ENCODE assay signal across 28 mouse cellular contexts in the genomic region with DNA sequence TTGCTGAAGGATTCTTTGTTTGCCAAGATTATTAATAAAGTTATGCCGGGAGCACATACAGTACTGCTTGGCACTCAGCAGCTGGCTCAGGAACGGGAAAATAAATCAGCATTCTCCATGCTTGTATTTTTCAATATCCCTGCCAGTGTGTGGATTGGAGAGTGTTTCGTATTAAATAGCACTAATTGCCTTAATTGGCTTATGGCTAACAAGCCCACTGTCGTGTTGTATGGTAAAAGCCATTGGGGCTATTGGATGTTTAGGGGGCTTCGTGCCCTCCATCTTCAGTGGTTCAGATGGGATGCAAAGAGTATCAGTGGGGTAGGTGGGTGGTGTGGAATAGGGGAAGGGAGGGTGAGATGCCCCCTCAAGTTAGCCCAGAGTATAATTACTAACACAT.
DNase-seq lines count a peak whose midpoint lies in the region; ATAC-seq and TF ChIP-seq lines count a peak whose summit lies in the region.
"Had no signal": no experiment of that assay in that cellular context is flagged by ENCODE, and none has a peak within 500 bp of the region (broad histone marks: within the 10 kb centered on the region; RNA-seq: fewer than 3 reads in every experiment).

No protein-coding gene starts in this region.

- H3K4me2 ChIP-seq in forebrain, embryonic 11.5 days (ENCODE audit: low read depth, low read length, severe bottlenecking): no peak overlapping the region
- no peak overlapping the region for H3K4me2 ChIP-seq in midbrain, embryonic 13.5 days (replicated peaks)
- no peak overlapping the region for H3K4me2 ChIP-seq in forebrain, embryonic 14.5 days (ENCODE audit: low read length)
- no peak overlapping the region for H3K4me2 ChIP-seq in midbrain, embryonic 16.5 days (ENCODE audit: low read length)
- H3K4me2 ChIP-seq: embryonic facial prominence, embryonic 15.5 days; heart, embryonic 13.5 days; hindbrain, embryonic 12.5 days; limb, embryonic 12.5 days; liver, embryonic 12.5 days had no signal

- H3K9ac ChIP-seq in forebrain, embryonic 11.5 days (ENCODE audit: low read length): no peak overlapping the region
- no peak overlapping the region for H3K9ac ChIP-seq in midbrain, embryonic 13.5 days (replicated peaks)
- no peak overlapping the region for H3K9ac ChIP-seq in forebrain, embryonic 14.5 days (ENCODE audit: low read length)
- no peak overlapping the region for H3K9ac ChIP-seq in midbrain, embryonic 16.5 days (ENCODE audit: low read depth, low read length)
- H3K9ac ChIP-seq: embryonic facial prominence, embryonic 15.5 days; heart, embryonic 13.5 days; hindbrain, embryonic 12.5 days; limb, embryonic 12.5 days; liver, embryonic 12.5 days had no signal

- no peak overlapping the region for H3K4me3 ChIP-seq in forebrain, embryonic 11.5 days (ENCODE audit: low read depth, low read length)
- H3K4me3 ChIP-seq in forebrain, embryonic 10.5 days: no peak overlapping the region
- no peak overlapping the region for H3K4me3 ChIP-seq in midbrain, embryonic 13.5 days (replicated peaks)
- H3K4me3 ChIP-seq in midbrain, embryonic 10.5 days: no peak overlapping the region
- no peak overlapping the region for H3K4me3 ChIP-seq in forebrain, embryonic 14.5 days (ENCODE audit: low read depth, low read length)
- no peak overlapping the region for H3K4me3 ChIP-seq in midbrain, embryonic 16.5 days (ENCODE audit: low read depth, low read length)
- no peak overlapping the region for H3K4me3 ChIP-seq in lung, adult 2 months (replicated peaks; ENCODE audit: extremely low read depth, low read depth, low read length)
- H3K4me3 ChIP-seq: embryonic facial prominence, embryonic 15.5 days; heart, embryonic 13.5 days; hindbrain, embryonic 12.5 days; layer of hippocampus, adult 2 months; limb, embryonic 12.5 days; liver, embryonic 12.5 days had no signal

- ATAC-seq in forebrain, embryonic 11.5 days (replicated peaks; ENCODE audit: low FRiP score): peak; percentile 71
- ATAC-seq in midbrain, embryonic 13.5 days: peak; percentile 56
- peak; percentile 87 for ATAC-seq in forebrain, embryonic 14.5 days
- 0 out of 2 replicates have a peak, but pooled peaks have one; percentile 51 for ATAC-seq in midbrain, embryonic 16.5 days
- ATAC-seq: intestine, embryonic 16.5 days; liver, embryonic 12.5 days had no signal

- no peak for TF ChIP-seq CTCF in lung, adult 2 months (IDR thresholded peaks at IDR 0.05; ENCODE audit: insufficient read depth, low read length)

- 0 out of 2 replicates have a peak, but pooled peaks cover 3% of the 10 kb centered on the region for H3K4me1 ChIP-seq in forebrain, embryonic 11.5 days (replicated peaks; ENCODE audit: control insufficient read depth, insufficient read depth, low read length)
- peaks cover 25% of the 10 kb centered on the region for H3K4me1 ChIP-seq in forebrain, embryonic 10.5 days
- H3K4me1 ChIP-seq in midbrain, embryonic 13.5 days (replicated peaks): peaks cover 12% of the 10 kb centered on the region
- peaks cover 9% of the 10 kb centered on the region for H3K4me1 ChIP-seq in midbrain, embryonic 10.5 days
- H3K4me1 ChIP-seq in forebrain, embryonic 14.5 days (ENCODE audit: control insufficient read depth, insufficient read depth, low read length): peaks cover 10% of the 10 kb centered on the region; the same call in 1 of the 2 replicates
- H3K4me1 ChIP-seq in midbrain, embryonic 16.5 days (ENCODE audit: control insufficient read depth, insufficient read depth, low read length): peaks cover 2% of the 10 kb centered on the region
- H3K4me1 ChIP-seq in lung, adult 2 months (ENCODE audit: control insufficient read depth, insufficient read depth, low read length): no peaks in the 10 kb centered on the region
- H3K4me1 ChIP-seq: liver, embryonic 12.5 days had no signal

- WGBS in forebrain, embryonic 11.5 days: 52% methylated on average over 5 of the region's 5 CpGs
- 68% methylated on average over 5 of the region's 5 CpGs for WGBS in forebrain, embryonic 10.5 days
- 62% methylated on average over 5 of the region's 5 CpGs for WGBS in midbrain, embryonic 13.5 days
- WGBS in midbrain, embryonic 10.5 days: 85% methylated on average over 5 of the region's 5 CpGs
- 9% methylated on average over 5 of the region's 5 CpGs for WGBS in forebrain, embryonic 14.5 days
- WGBS in midbrain, embryonic 16.5 days: 51% methylated on average over 5 of the region's 5 CpGs
- WGBS in lung, adult 2 months: 71% methylated on average over 5 of the region's 5 CpGs

- H3K27me3 ChIP-seq in forebrain, embryonic 11.5 days (ENCODE audit: control insufficient read depth, insufficient read depth, low read length): no peaks in the 10 kb centered on the region
- H3K27me3 ChIP-seq in forebrain, embryonic 10.5 days (ENCODE audit: poor library complexity, severe bottlenecking): 0 out of 2 replicates have a peak, but pooled peaks cover 3% of the 10 kb centered on the region
- H3K27me3 ChIP-seq in midbrain, embryonic 13.5 days: no peaks in the 10 kb centered on the region
- no peaks in the 10 kb centered on the region for H3K27me3 ChIP-seq in midbrain, embryonic 10.5 days (ENCODE audit: low read depth, poor library complexity, severe bottlenecking)
- no peaks in the 10 kb centered on the region for H3K27me3 ChIP-seq in forebrain, embryonic 14.5 days (replicated peaks; ENCODE audit: control insufficient read depth, insufficient read depth, low read length)
- H3K27me3 ChIP-seq in midbrain, embryonic 16.5 days (ENCODE audit: control insufficient read depth, insufficient read depth, low read depth, low read length): no peaks in the 10 kb centered on the region
- H3K27me3 ChIP-seq: embryonic facial prominence, embryonic 15.5 days; heart, embryonic 13.5 days; hindbrain, embryonic 12.5 days; limb, embryonic 12.5 days; liver, embryonic 12.5 days had no signal

- H3K9me3 ChIP-seq in forebrain, embryonic 11.5 days (ENCODE audit: control insufficient read depth, low read length): no peaks in the 10 kb centered on the region
- H3K9me3 ChIP-seq in forebrain, embryonic 10.5 days: no peaks in the 10 kb centered on the region
- no peaks in the 10 kb centered on the region for H3K9me3 ChIP-seq in midbrain, embryonic 13.5 days
- no peaks in the 10 kb centered on the region for H3K9me3 ChIP-seq in midbrain, embryonic 10.5 days (replicated peaks)
- no peaks in the 10 kb centered on the region for H3K9me3 ChIP-seq in forebrain, embryonic 14.5 days (replicated peaks; ENCODE audit: control insufficient read depth, low read length)
- no peaks in the 10 kb centered on the region for H3K9me3 ChIP-seq in midbrain, embryonic 16.5 days (replicated peaks; ENCODE audit: control insufficient read depth, low read length, poor library complexity, severe bottlenecking)
- H3K9me3 ChIP-seq: embryonic facial prominence, embryonic 15.5 days; heart, embryonic 13.5 days; hindbrain, embryonic 12.5 days; limb, embryonic 12.5 days; liver, embryonic 12.5 days had no signal

- no peaks in the 10 kb centered on the region for H3K36me3 ChIP-seq in forebrain, embryonic 11.5 days (ENCODE audit: control insufficient read depth, insufficient read depth, low read length)
- no peaks in the 10 kb centered on the region for H3K36me3 ChIP-seq in forebrain, embryonic 10.5 days (replicated peaks)
- H3K36me3 ChIP-seq in midbrain, embryonic 13.5 days: no peaks in the 10 kb centered on the region
- no peaks in the 10 kb centered on the region for H3K36me3 ChIP-seq in midbrain, embryonic 10.5 days
- no peaks in the 10 kb centered on the region for H3K36me3 ChIP-seq in forebrain, embryonic 14.5 days (ENCODE audit: control insufficient read depth, insufficient read depth, low read length)
- H3K36me3 ChIP-seq in midbrain, embryonic 16.5 days (ENCODE audit: control insufficient read depth, insufficient read depth, low read length): no peaks in the 10 kb centered on the region
- H3K36me3 ChIP-seq: embryonic facial prominence, embryonic 15.5 days; heart, embryonic 13.5 days; hindbrain, embryonic 12.5 days; limb, embryonic 12.5 days; liver, embryonic 12.5 days had no signal

- no peak overlapping the region for H3K27ac ChIP-seq in forebrain, embryonic 11.5 days (ENCODE audit: low read depth, low read length)
- H3K27ac ChIP-seq in forebrain, embryonic 10.5 days: no peak overlapping the region
- H3K27ac ChIP-seq in midbrain, embryonic 13.5 days: no peak overlapping the region
- H3K27ac ChIP-seq in midbrain, embryonic 10.5 days (replicated peaks): no peak overlapping the region
- no peak overlapping the region for H3K27ac ChIP-seq in forebrain, embryonic 14.5 days (ENCODE audit: low read depth, low read length)
- no peak overlapping the region for H3K27ac ChIP-seq in midbrain, embryonic 16.5 days (ENCODE audit: low read length)
- H3K27ac ChIP-seq: embryonic facial prominence, embryonic 15.5 days; heart, embryonic 13.5 days; hindbrain, embryonic 12.5 days; layer of hippocampus, adult 2 months; limb, embryonic 12.5 days; liver, embryonic 12.5 days had no signal

- DNase-seq in forebrain, embryonic 11.5 days (ENCODE audit: low spot score): no peak
- DNase-seq in forebrain, embryonic 10.5 days (ENCODE audit: extremely low spot score, low spot score): no peak
- DNase-seq in midbrain, embryonic 10.5 days (ENCODE audit: low spot score): no peak
- peak; percentile 84 for DNase-seq in forebrain, embryonic 14.5 days (ENCODE audit: low spot score)
- no peak for DNase-seq in lung, adult 2 months
- DNase-seq in B cell, adult 2 months: no peak
- DNase-seq: adrenal gland, postnatal 25 days; cerebellum, adult 9-11 months; gastrocnemius, postnatal 25 days; heart, adult 18-20 months; heart, postnatal 14 days; kidney, adult 9 months; kidney, postnatal 14 days; layer of hippocampus, postnatal 36 days; lung, adult 18-20 months; lung, postnatal 14 days; right cerebral cortex, postnatal 25 days; spleen, adult 18-20 months; thymus, postnatal 14 days had no signal

- no peak for TF ChIP-seq POLR2A in lung, adult 2 months (IDR thresholded peaks at IDR 0.05; ENCODE audit: borderline replicate concordance, extremely low read depth, low read depth, low read length)
